Mouse (Mus musculus): ENCODE data around the gene Dok1. TPM values are rescaled to one million over a fixed set of nuclear protein-coding genes. Genes with fewer than 3 reads are reported as not detected.

Gene Dok1
- polyA plus RNA-seq, 1 experiment from 2014 or later, result 30.0 TPM

DNA sequence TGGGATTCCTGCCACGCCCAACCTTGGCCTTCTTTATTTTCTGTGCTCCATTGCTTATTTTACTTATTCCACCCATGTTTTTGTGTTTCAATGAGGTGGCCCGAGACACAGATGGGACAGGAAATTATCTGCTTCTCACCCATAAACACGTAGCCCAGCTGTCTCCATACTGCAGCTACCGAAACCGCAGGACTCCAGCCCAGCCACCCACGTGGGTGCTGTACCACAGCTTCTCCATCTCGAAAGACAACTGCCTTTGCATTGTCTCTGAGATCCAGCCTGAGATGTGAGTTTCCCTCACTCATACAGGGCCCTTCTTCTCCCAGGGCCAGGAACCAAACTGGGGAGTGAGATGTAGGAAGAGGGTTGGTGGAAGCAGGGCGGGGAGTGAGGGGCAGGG, 32.7 kb upstream of the Dok1 start:
- 57% methylated on average over 8 of the region's 8 CpGs for WGBS (ENCODE audit: missing documents)
- H3K79me2 ChIP-seq (ENCODE audit: inconsistent target), result no peaks in the 10 kb centered on the region

DNA sequence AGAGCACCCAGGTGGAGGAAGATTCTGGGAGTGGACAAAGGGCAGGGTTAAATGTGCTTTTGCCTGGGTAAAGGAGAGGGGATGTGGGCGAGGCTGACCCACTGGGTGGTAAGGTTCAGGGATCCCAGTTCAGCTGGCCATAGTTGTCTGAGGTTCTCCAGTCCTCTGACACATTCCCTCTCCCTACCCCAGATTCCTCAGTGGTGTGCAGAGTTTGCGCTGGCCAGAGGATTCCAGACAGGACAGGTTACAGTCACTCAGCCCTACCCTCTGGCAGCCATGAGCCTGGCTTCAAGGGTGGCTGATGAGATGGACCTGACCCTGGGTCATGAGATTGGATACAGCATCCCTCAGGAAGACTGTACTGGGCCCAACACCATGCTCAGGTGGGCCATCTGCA, 25.5 kb upstream of the Dok1 start:
- Histone ChIP-seq H3K27ac (no peak overlapping the region), H3K79me2 (ENCODE audit: inconsistent target) (peaks cover 29% of the 10 kb centered on the region), H3K4me3 (ENCODE audit: inconsistent target) (no peak overlapping the region), H3K36me3 (ENCODE audit: inconsistent target) (peaks cover 20% of the 10 kb centered on the region; the same call in 1 of the 2 replicates)
- WGBS (ENCODE audit: missing documents), result 100% methylated on average over 1 of the region's 2 CpGs

More for the DNA sequence above, 32.7 kb upstream of the Dok1 start:
- Histone ChIP-seq H3K4me3 (ENCODE audit: inconsistent target) (no peak overlapping the region), H3K27ac (no peak overlapping the region), H3K36me3 (ENCODE audit: inconsistent target) (no peaks in the 10 kb centered on the region)

DNA sequence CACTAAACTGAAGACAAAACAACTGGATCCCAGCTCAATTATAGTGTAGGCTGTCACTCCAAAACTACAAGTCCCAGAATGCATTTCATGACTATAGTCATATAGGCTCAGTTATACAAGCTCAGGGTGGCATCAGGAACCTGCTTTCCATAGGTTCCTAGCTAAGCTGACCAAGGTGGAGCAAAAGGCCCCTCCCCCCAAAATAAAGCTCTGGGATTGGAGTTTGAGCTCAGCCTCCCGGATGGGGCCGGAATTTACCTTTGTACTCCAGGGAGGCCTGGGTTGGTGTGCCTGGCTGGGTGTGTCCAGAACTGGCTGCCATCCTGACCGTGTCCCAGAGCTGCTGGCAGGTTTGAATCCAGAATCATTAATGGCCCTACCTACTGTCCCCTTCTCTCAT, 24.5 kb upstream of the Dok1 start, which contains the start of gene Dqx1:
Gene Dqx1 (plus strand): TSS at position 55 of the 400 bp plus-strand sequence.
- H3K79me2 ChIP-seq (ENCODE audit: inconsistent target), result peaks cover 38% of the 10 kb centered on the region
- H3K27ac ChIP-seq, result no peak within 1 kb of the TSS
- 91% methylated on average over 3 of the region's 3 CpGs for WGBS (ENCODE audit: missing documents)
- H3K4me3 ChIP-seq (ENCODE audit: inconsistent target), result no peak within 1 kb of the TSS
- H3K36me3 ChIP-seq (ENCODE audit: inconsistent target), result peaks cover 20% of the 10 kb centered on the region; the same call in 1 of the 2 replicates

DNA sequence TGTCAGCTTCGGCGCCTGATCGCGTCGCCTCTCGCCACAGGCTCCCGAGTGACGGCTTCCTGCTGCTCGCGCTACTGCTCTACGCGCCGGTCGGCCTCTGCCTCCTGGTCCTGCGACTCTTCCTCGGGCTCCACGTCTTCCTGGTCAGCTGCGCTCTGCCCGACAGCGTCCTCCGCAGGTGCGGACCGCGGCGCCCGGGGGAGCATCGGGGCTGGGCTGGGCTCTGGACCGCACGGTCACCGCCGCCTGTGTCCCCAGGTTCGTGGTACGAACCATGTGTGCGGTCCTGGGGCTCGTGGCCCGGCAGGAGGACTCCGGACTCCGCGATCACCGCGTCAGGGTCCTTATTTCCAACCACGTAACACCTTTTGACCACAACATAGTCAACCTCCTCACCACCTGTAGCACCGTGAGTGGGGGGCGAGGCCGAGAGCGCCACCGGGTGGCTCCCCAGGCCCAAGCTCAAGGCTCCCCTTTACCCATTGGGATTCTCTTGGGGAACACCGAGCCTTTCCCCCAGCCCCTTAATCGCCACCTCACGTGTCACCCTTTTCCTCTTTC, 21.7 kb upstream of the Dok1 start, which contains the start of gene Htra2:
Gene Htra2 (minus strand): TSS at position 403 of the 561 bp plus-strand sequence.
- Histone ChIP-seq H3K36me3 (ENCODE audit: inconsistent target) (peaks cover 34% of the 10 kb centered on the region; the same call in 1 of the 2 replicates), H3K4me3 (ENCODE audit: inconsistent target) (peak within 1 kb of the TSS; percentile 82), H3K27ac (peak within 1 kb of the TSS; percentile 80), H3K79me2 (ENCODE audit: inconsistent target) (peaks cover 56% of the 10 kb centered on the region)
- under 1% methylated on average over 43 of the region's 50 CpGs for WGBS (ENCODE audit: missing documents)

DNA sequence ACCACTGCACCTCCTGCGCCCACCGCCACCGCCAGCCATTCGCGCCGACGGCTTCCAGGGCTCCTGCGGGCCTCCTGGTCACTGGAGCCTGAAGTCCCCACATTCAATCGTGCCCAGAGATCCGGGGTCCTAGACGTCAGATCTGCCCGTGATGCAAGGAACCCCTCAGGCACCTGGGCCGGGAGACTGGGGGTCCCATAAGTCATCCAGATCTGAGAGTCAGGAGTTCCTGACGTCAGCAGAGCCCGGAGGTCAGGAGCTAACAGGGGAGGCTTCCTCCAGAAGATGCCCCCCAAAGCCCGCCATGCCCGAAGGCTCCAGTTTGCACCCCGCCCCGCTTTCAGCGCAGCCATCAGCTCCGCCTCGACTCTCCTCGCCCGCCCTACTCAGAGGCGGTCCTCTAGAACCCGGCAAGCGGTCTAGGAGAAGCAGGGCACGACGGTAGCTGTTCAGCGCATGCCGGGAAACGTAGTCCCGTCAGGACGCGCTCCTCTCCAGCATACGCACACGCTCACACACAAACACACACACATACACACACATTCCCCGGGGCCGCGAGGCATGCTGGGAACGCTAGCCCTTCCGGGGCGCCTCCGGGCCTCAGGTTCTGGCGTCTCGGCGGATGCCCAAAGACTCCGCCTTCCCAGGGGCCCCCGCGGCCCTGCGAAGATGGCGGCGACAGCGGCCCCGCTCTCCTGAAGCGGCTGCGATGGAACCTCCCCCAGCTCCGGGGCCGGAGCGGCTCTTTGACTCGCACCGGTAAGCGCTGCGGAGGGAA, 21.0 kb upstream of the Dok1 start, which contains the start of gene Aup1:
Gene Aup1 (plus strand): TSS at position 448 of the 778 bp plus-strand sequence.
- 1% methylated on average over 57 of the region's 64 CpGs for WGBS (ENCODE audit: missing documents)
- peaks cover 56% of the 10 kb centered on the region for H3K79me2 ChIP-seq (ENCODE audit: inconsistent target)
- H3K27ac ChIP-seq, result peak within 1 kb of the TSS; percentile 80
- H3K4me3 ChIP-seq (ENCODE audit: inconsistent target), result peak within 1 kb of the TSS; percentile 82
- peaks cover 35% of the 10 kb centered on the region; the same call in 1 of the 2 replicates for H3K36me3 ChIP-seq (ENCODE audit: inconsistent target)

DNA sequence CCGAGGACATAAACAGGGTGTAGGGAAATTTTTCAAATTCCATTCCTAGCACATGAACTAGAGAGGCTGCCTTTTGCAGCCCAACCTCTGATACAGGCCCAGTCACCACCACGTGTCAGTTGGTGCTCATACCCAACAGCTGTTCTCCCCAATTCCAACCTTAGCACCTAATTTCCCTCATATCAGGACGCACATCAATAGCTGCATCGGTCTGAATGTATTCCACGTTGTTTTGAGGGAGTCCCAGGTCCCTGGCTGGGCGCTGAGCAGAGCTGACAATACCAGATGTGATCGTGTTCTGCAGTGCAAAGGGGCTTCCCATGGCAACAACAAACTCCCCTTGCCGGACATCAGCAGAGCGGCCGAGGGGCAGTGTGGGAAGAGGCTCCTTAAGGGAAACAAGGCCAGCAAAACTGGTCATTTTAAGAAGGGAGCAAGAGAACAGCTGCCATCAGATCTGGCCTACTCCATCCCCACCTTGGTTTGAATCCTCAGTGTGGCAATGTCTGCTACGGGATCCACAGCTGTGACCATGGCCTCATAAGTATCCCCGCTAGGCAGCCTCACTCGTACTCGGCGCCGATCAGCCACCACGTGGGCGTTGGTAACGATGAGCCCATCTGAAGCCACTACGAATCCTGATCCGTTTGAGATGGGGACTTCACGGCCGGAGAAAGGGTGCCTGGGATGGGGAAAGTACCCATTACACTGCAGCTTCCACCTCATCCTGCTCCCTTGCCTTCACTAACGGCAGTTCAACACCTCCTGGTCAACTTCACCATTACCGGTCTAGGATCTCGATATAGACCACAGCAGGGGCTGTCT, 20.1 kb upstream of the Dok1 start:
- H3K36me3 ChIP-seq (ENCODE audit: inconsistent target), result peaks cover 35% of the 10 kb centered on the region; the same call in 1 of the 2 replicates
- 7% methylated on average over 26 of the region's 26 CpGs for WGBS (ENCODE audit: missing documents)
- peaks cover 56% of the 10 kb centered on the region for H3K79me2 ChIP-seq (ENCODE audit: inconsistent target)
- peak overlapping the region; percentile 76 for H3K4me3 ChIP-seq (ENCODE audit: inconsistent target)
- H3K27ac ChIP-seq, result peak overlapping the region; percentile 80

DNA sequence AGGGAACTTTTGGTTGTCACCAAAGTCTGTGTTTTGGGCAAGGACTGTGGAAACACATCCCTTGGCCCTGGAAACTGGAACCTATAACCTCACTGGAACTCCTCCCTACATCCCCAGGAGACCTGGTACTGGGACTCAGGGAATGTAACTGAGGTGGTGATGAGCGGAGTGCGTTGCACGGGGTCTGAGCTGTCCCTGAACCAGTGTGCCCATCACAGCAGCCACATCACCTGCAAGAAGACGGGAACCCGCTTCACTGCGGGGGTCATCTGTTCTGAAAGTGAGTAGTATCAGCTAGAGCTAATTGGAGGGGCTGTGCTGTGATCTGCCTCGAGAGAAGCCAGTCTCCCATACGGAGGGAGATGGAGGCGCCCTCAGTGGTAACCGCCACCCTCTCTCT, 16.1 kb upstream of the Dok1 start:
- H3K36me3 ChIP-seq (ENCODE audit: inconsistent target), result peaks cover 14% of the 10 kb centered on the region; the same call in 1 of the 2 replicates
- no peak overlapping the region for H3K27ac ChIP-seq
- 93% methylated on average over 10 of the region's 10 CpGs for WGBS (ENCODE audit: missing documents)
- H3K4me3 ChIP-seq (ENCODE audit: inconsistent target), result no peak overlapping the region
- H3K79me2 ChIP-seq (ENCODE audit: inconsistent target), result peaks cover 33% of the 10 kb centered on the region

DNA sequence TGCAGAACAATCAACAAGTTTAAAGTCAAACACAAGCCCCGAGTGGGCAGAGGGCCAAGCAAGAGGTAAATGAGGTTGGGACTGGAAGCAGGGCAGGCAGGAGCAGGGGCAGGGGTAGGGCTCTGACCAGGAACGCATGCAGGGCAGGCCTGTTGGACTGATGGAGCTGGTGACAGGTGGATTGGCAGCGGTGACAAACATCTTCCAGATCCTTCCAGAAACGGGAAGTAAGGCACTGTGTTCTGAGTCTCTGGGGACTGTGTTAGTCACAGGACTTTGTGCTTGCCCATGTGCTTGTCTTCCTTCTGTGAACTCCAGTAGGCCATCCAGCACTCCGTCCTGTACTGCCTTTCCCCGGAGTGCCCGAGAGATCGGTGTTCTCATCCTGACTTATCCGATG, 11.5 kb upstream of the Dok1 start:
- peaks cover 16% of the 10 kb centered on the region; the same call in 1 of the 2 replicates for H3K79me2 ChIP-seq (ENCODE audit: inconsistent target)
- WGBS (ENCODE audit: missing documents), result 35% methylated on average over 8 of the region's 9 CpGs
- H3K4me3 ChIP-seq (ENCODE audit: inconsistent target), result no peak overlapping the region
- H3K27ac ChIP-seq, result peak overlapping the region; percentile 96
- H3K36me3 ChIP-seq (ENCODE audit: inconsistent target), result no peaks in the 10 kb centered on the region

DNA sequence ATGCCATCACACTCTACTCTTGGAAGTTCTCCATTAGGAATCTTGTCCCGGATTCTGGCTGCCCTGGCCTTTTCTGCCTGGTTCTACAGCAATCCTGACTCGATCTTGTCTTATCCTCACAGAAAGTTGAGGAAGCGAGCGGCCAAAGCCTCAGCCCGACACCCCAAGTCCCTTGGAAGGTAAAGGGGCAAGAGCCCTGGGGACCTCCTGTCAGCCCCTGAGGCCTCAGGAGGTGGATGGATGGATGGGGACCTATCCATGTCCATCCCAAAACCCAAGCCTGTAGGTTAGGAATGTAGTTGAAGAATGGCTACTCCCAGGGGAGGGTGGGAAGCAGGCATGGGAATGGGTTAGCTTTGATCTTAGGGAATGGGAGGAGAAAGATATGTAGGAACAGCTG, 10.7 kb upstream of the Dok1 start:
- Histone ChIP-seq H3K36me3 (ENCODE audit: inconsistent target) (no peaks in the 10 kb centered on the region), H3K4me3 (ENCODE audit: inconsistent target) (no peak overlapping the region), H3K27ac (peak overlapping the region; percentile 96), H3K79me2 (ENCODE audit: inconsistent target) (peaks cover 16% of the 10 kb centered on the region; the same call in 1 of the 2 replicates)
- 92% methylated on average over 5 of the region's 5 CpGs for WGBS (ENCODE audit: missing documents)

DNA sequence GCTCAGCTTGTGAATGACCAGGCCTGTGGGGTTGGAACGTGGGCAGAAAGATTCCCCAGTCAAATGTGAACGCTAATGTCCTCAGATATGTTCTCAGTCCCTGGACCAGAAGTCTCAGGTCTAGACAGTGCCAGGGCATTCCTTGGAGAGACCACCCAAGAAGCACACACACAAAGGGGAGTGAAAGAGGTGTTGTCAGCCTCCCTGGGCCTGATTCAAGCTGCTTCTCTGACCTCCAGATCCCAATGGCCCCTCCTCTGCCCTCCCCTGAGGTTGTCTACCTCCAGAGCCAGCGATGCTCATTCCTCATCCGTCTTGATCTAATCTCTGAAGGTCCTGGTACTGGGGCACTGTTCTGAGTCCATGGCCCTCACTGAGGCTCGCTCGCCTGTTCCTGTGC, 10.3 kb upstream of the Dok1 start:
- peaks cover 16% of the 10 kb centered on the region; the same call in 1 of the 2 replicates for H3K79me2 ChIP-seq (ENCODE audit: inconsistent target)
- WGBS (ENCODE audit: missing documents), result 75% methylated on average over 6 of the region's 6 CpGs

DNA sequence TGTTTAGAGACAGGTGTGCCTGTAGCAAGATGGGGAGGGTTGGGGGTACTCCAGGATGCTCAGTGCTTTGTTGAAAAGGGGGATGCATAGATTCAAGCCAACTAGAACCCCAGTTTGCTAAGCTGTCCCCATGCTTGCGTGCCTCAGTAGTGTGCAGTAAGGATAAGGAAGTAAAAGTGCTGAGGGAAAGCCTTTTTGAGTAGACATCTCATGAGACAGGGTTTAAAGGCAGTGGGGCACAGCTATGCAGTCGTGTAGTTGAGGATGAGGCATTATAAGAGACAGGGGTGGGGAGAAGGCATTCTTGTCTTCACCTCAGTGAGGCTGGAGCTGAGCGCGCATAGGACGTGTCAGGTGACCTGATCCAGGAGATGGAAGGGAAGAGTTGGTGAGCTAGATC, 7.3 kb upstream of the Dok1 start:
- WGBS (ENCODE audit: missing documents), result 71% methylated on average over 5 of the region's 5 CpGs
- H3K4me3 ChIP-seq (ENCODE audit: inconsistent target), result peak overlapping the region; percentile 8; the same call in 1 of the 2 replicates
- peaks cover 16% of the 10 kb centered on the region; the same call in 1 of the 2 replicates for H3K79me2 ChIP-seq (ENCODE audit: inconsistent target)
- peak overlapping the region; percentile 68 for H3K27ac ChIP-seq
- no peaks in the 10 kb centered on the region for H3K36me3 ChIP-seq (ENCODE audit: inconsistent target)

More for the DNA sequence above, 10.3 kb upstream of the Dok1 start:
- Histone ChIP-seq H3K36me3 (ENCODE audit: inconsistent target) (no peaks in the 10 kb centered on the region), H3K4me3 (ENCODE audit: inconsistent target) (no peak overlapping the region), H3K27ac (peak overlapping the region; percentile 96)

DNA sequence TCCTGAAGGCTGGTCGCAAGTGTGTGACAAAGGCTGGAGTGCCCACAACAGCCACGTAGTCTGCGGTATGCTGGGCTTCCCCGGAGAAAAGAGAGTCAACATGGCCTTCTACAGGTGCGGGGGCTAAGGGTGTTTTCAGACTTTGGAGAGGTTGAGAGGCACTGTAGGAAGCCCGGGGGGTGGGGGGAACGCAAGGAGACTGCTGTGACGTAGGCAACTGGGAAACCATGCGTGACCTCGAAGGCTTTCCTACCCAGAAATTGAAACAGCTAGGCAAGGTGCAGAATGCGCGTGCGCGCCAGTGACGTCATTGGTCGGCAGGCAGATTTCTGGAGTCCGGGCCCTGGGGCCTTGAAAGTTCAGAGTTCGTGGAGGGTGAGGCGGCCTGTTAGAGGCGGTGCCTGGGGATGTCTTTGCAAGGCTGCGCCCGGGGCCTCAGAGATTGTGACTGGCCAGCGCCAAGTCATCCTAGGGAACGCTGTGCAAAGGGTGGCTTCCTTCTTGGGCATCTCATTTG, 5.3 kb upstream of the Dok1 start:
- 29% methylated on average over 22 of the region's 24 CpGs for WGBS (ENCODE audit: missing documents)
- H3K4me3 ChIP-seq (ENCODE audit: inconsistent target), result no peak overlapping the region
- no peaks in the 10 kb centered on the region for H3K36me3 ChIP-seq (ENCODE audit: inconsistent target)
- H3K27ac ChIP-seq, result peak overlapping the region; percentile 19
- peaks cover 16% of the 10 kb centered on the region; the same call in 1 of the 2 replicates for H3K79me2 ChIP-seq (ENCODE audit: inconsistent target)

DNA sequence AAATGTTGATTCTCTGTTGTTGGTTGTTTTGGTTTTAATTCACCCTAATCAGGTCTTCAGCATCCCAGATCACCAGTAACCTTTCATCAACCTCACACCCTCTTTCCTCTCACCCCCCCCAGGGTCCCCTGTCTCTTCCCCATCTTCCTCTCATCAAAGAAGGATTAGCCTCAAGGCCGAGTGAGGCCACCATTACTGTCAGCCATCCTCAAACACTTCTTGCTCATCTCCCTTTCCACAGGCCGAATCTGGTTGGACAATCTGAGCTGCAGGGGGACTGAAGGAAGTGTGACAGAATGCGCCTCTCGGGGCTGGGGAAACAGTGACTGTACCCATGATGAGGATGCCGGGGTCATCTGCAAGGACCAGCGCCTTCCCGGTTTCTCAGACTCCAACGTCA, 3.9 kb upstream of the Dok1 start:
- Histone ChIP-seq H3K36me3 (ENCODE audit: inconsistent target) (no peaks in the 10 kb centered on the region), H3K27ac (no peak overlapping the region), H3K4me3 (ENCODE audit: inconsistent target) (no peak overlapping the region), H3K79me2 (ENCODE audit: inconsistent target) (peaks cover 23% of the 10 kb centered on the region)
- 86% methylated on average over 8 of the region's 8 CpGs for WGBS (ENCODE audit: missing documents)
